Mouse (Mus musculus) midbrain, embryonic 16.5 days (tissue): Measurements from ENCODE around the gene Pgs1. TPM values are rescaled to one million over a fixed set of nuclear protein-coding genes. Genes with fewer than 3 reads are reported as not detected.
A peak's percentile ranks its signal among the peaks of the same experiment; 100 is the strongest.

ENCODE experiments used
- ATAC-seq: fragments of 200-750 bp; cut with Nextera tagmentation; 2 replicates; pipeline ENCODE4 v1.8.0; 2017; ENCODE audit warnings: moderate TSS enrichment
- H3K27ac ChIP-seq: fragments of 300-500 bp; sonication (generic); 2 replicates; pipeline ENCODE4 v1.5.1; 2014; ENCODE audit warnings: mild to moderate bottlenecking, low read length, mixed read lengths
- H3K27me3 ChIP-seq: fragments of 300-500 bp; sonication (generic); 2 replicates; pipeline ENCODE4 v1.6.1; 2014; ENCODE audit warnings: low read depth, low read length, mixed read lengths; ENCODE audit not compliant: control insufficient read depth, insufficient read depth
- H3K36me3 ChIP-seq: fragments of 300-500 bp; sonication (generic); 2 replicates; pipeline ENCODE4 v1.6.1; 2014; ENCODE audit warnings: mild to moderate bottlenecking, low read length, moderate library complexity, mixed read lengths; ENCODE audit not compliant: control insufficient read depth, insufficient read depth
- H3K4me1 ChIP-seq: fragments of 300-500 bp; sonication (generic); 2 replicates; pipeline ENCODE4 v1.6.1; 2014; ENCODE audit warnings: mild to moderate bottlenecking, low read length, mixed read lengths; ENCODE audit not compliant: control insufficient read depth, insufficient read depth
- H3K4me2 ChIP-seq: fragments of 300-500 bp; sonication (generic); 2 replicates; pipeline ENCODE4 v1.6.1; 2014; ENCODE audit warnings: mild to moderate bottlenecking, low read length, mixed read lengths
- H3K4me3 ChIP-seq: fragments of 300-500 bp; sonication (generic); 2 replicates; pipeline ENCODE4 v1.5.1; 2014; ENCODE audit warnings: low read depth, mild to moderate bottlenecking, low read length, moderate library complexity, mixed read lengths
- H3K9ac ChIP-seq: fragments of 300-500 bp; sonication (generic); 2 replicates; pipeline ENCODE4 v1.6.1; 2014; ENCODE audit warnings: low read depth, low read length, mixed read lengths
- H3K9me3 ChIP-seq: fragments of 300-500 bp; sonication (generic); replicated peaks from 2 replicates; pipeline ENCODE4 v1.6.1; 2014; ENCODE audit warnings: mild to moderate bottlenecking, low read length, mixed read lengths; ENCODE audit not compliant: control insufficient read depth, poor library complexity, severe bottlenecking
- WGBS: fragments of 180-500 bp; shearing (Covaris S2); extraction: QIAGEN DNeasy Blood & Tissue Kit; methylation state at CpG from one replicate; pipeline ENCODE4 v1.1.7; 2014; 5-methylcytosine and 5-hydroxymethylcytosine counted together
- polyA plus RNA-seq: library from polyadenylated mRNA; unstranded; fragments of >200 nt; fragmentation: Nextera tagmentation; extraction: Ambion mirVana; gene quantifications from 2 replicates; pipeline ENCODE4 v1.2.1, GENCODE M21; 2015

The Pgs1 gene
- polyA plus RNA-seq, 1 experiment from 2014 or later, result 61.2 TPM

DNA sequence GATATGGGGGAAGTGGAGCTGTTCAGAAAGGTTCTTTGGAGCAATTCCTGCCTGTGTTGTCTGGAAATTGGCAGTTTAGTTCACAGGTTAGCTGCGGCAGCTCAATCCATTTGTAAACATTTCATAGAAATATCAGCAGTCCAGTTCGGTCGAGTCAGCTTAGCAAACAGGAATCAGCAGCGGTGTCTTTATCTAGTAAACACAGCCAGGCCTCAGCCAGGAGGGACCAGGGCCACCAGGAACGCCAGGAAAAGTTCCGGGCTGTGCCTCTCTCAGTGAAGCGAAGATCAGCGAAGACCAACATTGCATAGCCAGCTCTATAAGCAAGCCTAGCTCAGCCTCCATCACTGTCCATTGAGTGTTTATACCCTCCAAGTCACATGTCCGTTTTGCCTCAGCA is 45.0 kb downstream of the Pgs1 start:
- Histone ChIP-seq H3K4me1 (no peaks in the 10 kb centered on the region), H3K4me3 (no peak overlapping the region), H3K4me2 (no peak overlapping the region), H3K27ac (no peak overlapping the region), H3K36me3 (0 out of 2 replicates have a peak, but pooled peaks cover 3% of the 10 kb centered on the region), H3K27me3 (no peaks in the 10 kb centered on the region), H3K9ac (no peak overlapping the region), H3K9me3 (0 out of 2 replicates have a peak, but pooled peaks cover 5% of the 10 kb centered on the region)
- no peak for ATAC-seq
- WGBS, result 94% methylated on average over 9 of the region's 9 CpGs

DNA sequence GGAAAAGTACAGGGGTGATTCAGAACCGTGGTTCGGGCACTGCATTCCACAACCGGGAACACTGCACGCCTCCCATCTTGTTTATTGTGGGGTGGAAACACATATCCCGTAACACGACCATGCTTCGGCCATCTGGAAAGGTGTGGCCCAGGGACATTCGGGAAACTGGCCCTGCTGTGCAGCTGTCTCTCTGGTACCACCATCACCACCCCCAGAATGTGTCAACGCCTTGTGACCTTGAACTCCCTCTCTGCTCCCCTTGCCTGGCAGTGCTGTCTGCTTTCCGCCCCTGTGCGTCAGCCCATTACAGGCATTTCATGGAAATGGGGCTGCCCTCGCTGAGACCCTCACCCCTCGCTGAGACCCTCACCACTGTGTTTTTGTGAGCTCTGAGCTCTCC is 48.3 kb downstream of the Pgs1 start:
- 85% methylated on average over 13 of the region's 13 CpGs for WGBS
- no peak for ATAC-seq
- no peaks in the 10 kb centered on the region for H3K27me3 ChIP-seq

GRCm38 (mm10) chr11:118035068-118035467 is 49.0 kb downstream of the Pgs1 start:
- no peak for ATAC-seq
- 0 out of 2 replicates have a peak, but pooled peaks cover 5% of the 10 kb centered on the region for H3K9me3 ChIP-seq
- no peak overlapping the region for H3K9ac ChIP-seq
- no peaks in the 10 kb centered on the region for H3K4me1 ChIP-seq
- no peaks in the 10 kb centered on the region for H3K27me3 ChIP-seq
- H3K36me3 ChIP-seq, result 0 out of 2 replicates have a peak, but pooled peaks cover 3% of the 10 kb centered on the region
- H3K4me3 ChIP-seq, result no peak overlapping the region
- H3K27ac ChIP-seq, result no peak overlapping the region
- no peak overlapping the region for H3K4me2 ChIP-seq
- WGBS, result 88% methylated on average over 9 of the region's 9 CpGs

More for the DNA sequence above, 48.3 kb downstream of the Pgs1 start:
- no peak overlapping the region for H3K9ac ChIP-seq
- no peaks in the 10 kb centered on the region for H3K4me1 ChIP-seq
- H3K36me3 ChIP-seq, result 0 out of 2 replicates have a peak, but pooled peaks cover 3% of the 10 kb centered on the region
- no peak overlapping the region for H3K4me2 ChIP-seq
- no peak overlapping the region for H3K27ac ChIP-seq
- no peak overlapping the region for H3K4me3 ChIP-seq
- 0 out of 2 replicates have a peak, but pooled peaks cover 5% of the 10 kb centered on the region for H3K9me3 ChIP-seq

- ATAC-seq, result no peak
Measured at GRCm38 (mm10) chr11:118042791-118043190, 56.7 kb downstream of the Pgs1 start.

GRCm38 (mm10) chr11:118043293-118043907 is 57.3 kb downstream of the Pgs1 start:
- peaks cover 2% of the 10 kb centered on the region; the same call in 1 of the 2 replicates for H3K4me1 ChIP-seq
- no peak overlapping the region for H3K9ac ChIP-seq
- 60% methylated on average over 14 of the region's 14 CpGs for WGBS
- H3K4me2 ChIP-seq, result no peak overlapping the region
- no peak for ATAC-seq
- H3K4me3 ChIP-seq, result no peak overlapping the region
- no peaks in the 10 kb centered on the region for H3K9me3 ChIP-seq
- no peaks in the 10 kb centered on the region for H3K27me3 ChIP-seq
- no peak overlapping the region for H3K27ac ChIP-seq
- no peaks in the 10 kb centered on the region for H3K36me3 ChIP-seq

More at GRCm38 (mm10) chr11:118042791-118043190, 56.7 kb downstream of the Pgs1 start:
- WGBS, result 85% methylated on average over 9 of the region's 9 CpGs
- peaks cover 2% of the 10 kb centered on the region; the same call in 1 of the 2 replicates for H3K4me1 ChIP-seq
- no peaks in the 10 kb centered on the region for H3K27me3 ChIP-seq
- no peak overlapping the region for H3K4me3 ChIP-seq
- H3K9me3 ChIP-seq, result no peaks in the 10 kb centered on the region
- no peaks in the 10 kb centered on the region for H3K36me3 ChIP-seq
- no peak overlapping the region for H3K27ac ChIP-seq
- no peak overlapping the region for H3K4me2 ChIP-seq
- no peak overlapping the region for H3K9ac ChIP-seq

DNA sequence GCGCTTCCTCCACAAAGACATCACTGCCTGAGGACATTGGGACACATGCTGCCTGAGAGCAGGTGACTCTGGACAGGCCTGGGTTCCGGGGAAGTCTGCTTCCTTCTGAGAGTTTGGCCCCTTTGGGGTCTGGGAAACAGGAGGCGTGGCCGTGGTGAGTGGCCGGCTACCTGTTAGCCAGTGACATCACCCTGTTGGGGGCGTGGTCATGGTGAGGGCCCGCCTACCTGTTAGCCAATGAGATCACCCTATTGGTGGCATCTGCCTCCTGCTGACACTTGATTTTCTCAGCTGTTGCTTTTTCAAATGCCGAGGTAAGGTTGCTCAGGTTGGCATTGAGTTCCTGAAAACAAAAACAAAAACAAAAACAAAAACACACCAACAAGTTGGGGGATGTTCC is 63.5 kb downstream of the Pgs1 start:
- WGBS, result 29% methylated on average over 8 of the region's 8 CpGs
- ATAC-seq, result no peak

GRCm38 (mm10) chr11:118050174-118050573 is 64.1 kb downstream of the Pgs1 start:
- H3K9ac ChIP-seq, result no peak overlapping the region
- no peak overlapping the region for H3K4me2 ChIP-seq
- WGBS, result 78% methylated on average over 16 of the region's 16 CpGs
- H3K36me3 ChIP-seq, result no peaks in the 10 kb centered on the region
- ATAC-seq, result no peak
- H3K9me3 ChIP-seq, result no peaks in the 10 kb centered on the region
- no peak overlapping the region for H3K27ac ChIP-seq
- H3K27me3 ChIP-seq, result no peaks in the 10 kb centered on the region
- H3K4me1 ChIP-seq, result no peaks in the 10 kb centered on the region
- no peak overlapping the region for H3K4me3 ChIP-seq

More for the DNA sequence above, 63.5 kb downstream of the Pgs1 start:
- Histone ChIP-seq H3K9me3 (no peaks in the 10 kb centered on the region), H3K27me3 (no peaks in the 10 kb centered on the region), H3K9ac (no peak overlapping the region), H3K36me3 (no peaks in the 10 kb centered on the region), H3K4me3 (no peak overlapping the region), H3K4me2 (no peak overlapping the region), H3K4me1 (no peaks in the 10 kb centered on the region), H3K27ac (no peak overlapping the region)

GRCm38 (mm10) chr11:118058367-118058766 is 72.3 kb downstream of the Pgs1 start:
- H3K4me1 ChIP-seq, result no peaks in the 10 kb centered on the region
- no peak overlapping the region for H3K27ac ChIP-seq
- no peaks in the 10 kb centered on the region for H3K27me3 ChIP-seq
- no peaks in the 10 kb centered on the region for H3K36me3 ChIP-seq
- H3K9me3 ChIP-seq, result no peaks in the 10 kb centered on the region
- H3K4me3 ChIP-seq, result no peak overlapping the region
- H3K4me2 ChIP-seq, result no peak overlapping the region
- no peak for ATAC-seq
- H3K9ac ChIP-seq, result 0 out of 2 replicates have a peak overlapping the region, but pooled peaks have one; percentile 16
- WGBS, result 78% methylated on average over 12 of the region's 12 CpGs

- Histone ChIP-seq H3K9ac (0 out of 2 replicates have a peak overlapping the region, but pooled peaks have one; percentile 16), H3K27ac (no peak overlapping the region), H3K4me2 (no peak overlapping the region), H3K9me3 (no peaks in the 10 kb centered on the region), H3K4me3 (no peak overlapping the region), H3K36me3 (no peaks in the 10 kb centered on the region), H3K27me3 (no peaks in the 10 kb centered on the region), H3K4me1 (no peaks in the 10 kb centered on the region)
- 54% methylated on average over 10 of the region's 10 CpGs for WGBS
- no peak for ATAC-seq
Measured at GRCm38 (mm10) chr11:118058872-118059271, 72.8 kb downstream of the Pgs1 start.
